Comparison of ENCODE assay signal across 35 mouse cellular contexts in genomic region chr13:43385321-43385720, GRCm38 (mm10).
"Had no signal": no experiment of that assay in that cellular context is flagged by ENCODE, and none has a peak within 500 bp of the region (broad histone marks: within the 10 kb centered on the region; RNA-seq: fewer than 3 reads in every experiment).

No protein-coding gene starts in this region.

- H3K4me1 ChIP-seq: heart, embryonic 12.5 days; heart, embryonic 13.5 days; heart, embryonic 15.5 days; hindbrain, embryonic 10.5 days; hindbrain, embryonic 12.5 days; hindbrain, embryonic 13.5 days; hindbrain, embryonic 15.5 days; intestine, embryonic 15.5 days; kidney, embryonic 15.5 days had no signal

- H3K9ac ChIP-seq: heart, embryonic 12.5 days; heart, embryonic 13.5 days; heart, embryonic 15.5 days; hindbrain, embryonic 12.5 days; hindbrain, embryonic 13.5 days; hindbrain, embryonic 14.5 days; hindbrain, embryonic 15.5 days; intestine, embryonic 15.5 days; kidney, embryonic 15.5 days had no signal

- H3K4me3 ChIP-seq: heart, embryonic 12.5 days; heart, embryonic 13.5 days; heart, embryonic 15.5 days; hindbrain, embryonic 10.5 days; hindbrain, embryonic 12.5 days; hindbrain, embryonic 13.5 days; hindbrain, embryonic 15.5 days; intestine, embryonic 15.5 days; kidney, embryonic 15.5 days; layer of hippocampus, adult 2 months; left cerebral cortex, adult 2 months had no signal

- DNase-seq: heart, postnatal 10 days; heart, postnatal 14 days; heart, postnatal 36 days; heart, postnatal 4 days; kidney, adult 11 months; kidney, adult 18-20 months; kidney, adult 2 months; kidney, adult 8-10 months; kidney, adult 9 months; kidney, postnatal 10 days; kidney, postnatal 14 days; kidney, postnatal 25 days; kidney, postnatal 36 days; kidney, postnatal 4 days; layer of hippocampus, adult 9-11 months; layer of hippocampus, postnatal 36 days had no signal

- H3K9me3 ChIP-seq: heart, embryonic 12.5 days; heart, embryonic 13.5 days; heart, embryonic 15.5 days; hindbrain, embryonic 10.5 days; hindbrain, embryonic 12.5 days; hindbrain, embryonic 13.5 days; hindbrain, embryonic 15.5 days; intestine, embryonic 15.5 days had no signal

- H3K27me3 ChIP-seq: heart, embryonic 12.5 days; heart, embryonic 13.5 days; heart, embryonic 15.5 days; hindbrain, embryonic 12.5 days; hindbrain, embryonic 13.5 days; hindbrain, embryonic 15.5 days; intestine, embryonic 15.5 days; kidney, embryonic 15.5 days had no signal

- H3K4me2 ChIP-seq: heart, embryonic 11.5 days; heart, embryonic 12.5 days; heart, embryonic 13.5 days; heart, embryonic 15.5 days; hindbrain, embryonic 12.5 days; hindbrain, embryonic 13.5 days; hindbrain, embryonic 14.5 days; hindbrain, embryonic 15.5 days; intestine, embryonic 15.5 days; kidney, embryonic 15.5 days had no signal

- H3K27ac ChIP-seq: heart, embryonic 13.5 days; heart, embryonic 15.5 days; hindbrain, embryonic 10.5 days; hindbrain, embryonic 12.5 days; hindbrain, embryonic 13.5 days; hindbrain, embryonic 14.5 days; hindbrain, embryonic 15.5 days; hindbrain, postnatal 0 days; intestine, embryonic 15.5 days; kidney, embryonic 15.5 days; kidney, postnatal 0 days; layer of hippocampus, adult 2 months; left cerebral cortex, adult 2 months had no signal

- ATAC-seq: hindbrain, embryonic 16.5 days; hindbrain, postnatal 0 days; inflammation-experienced regulatory T-cells, adult 6 months; intestine, embryonic 15.5 days; intestine, embryonic 16.5 days; intestine, postnatal 0 days had no signal
